Mouse (Mus musculus): Measurements from ENCODE around the gene Trim69. TPM values are rescaled to one million over a fixed set of nuclear protein-coding genes. Genes with fewer than 3 reads are reported as not detected.
"Not testable (repeated sequence)": the region's sequence is repeated elsewhere in the genome, so short reads cannot be mapped to it uniquely, and the experiment has no call there.

The Trim69 gene
- polyA plus RNA-seq, 1 experiment from 2014 or later, result not detected

DNA sequence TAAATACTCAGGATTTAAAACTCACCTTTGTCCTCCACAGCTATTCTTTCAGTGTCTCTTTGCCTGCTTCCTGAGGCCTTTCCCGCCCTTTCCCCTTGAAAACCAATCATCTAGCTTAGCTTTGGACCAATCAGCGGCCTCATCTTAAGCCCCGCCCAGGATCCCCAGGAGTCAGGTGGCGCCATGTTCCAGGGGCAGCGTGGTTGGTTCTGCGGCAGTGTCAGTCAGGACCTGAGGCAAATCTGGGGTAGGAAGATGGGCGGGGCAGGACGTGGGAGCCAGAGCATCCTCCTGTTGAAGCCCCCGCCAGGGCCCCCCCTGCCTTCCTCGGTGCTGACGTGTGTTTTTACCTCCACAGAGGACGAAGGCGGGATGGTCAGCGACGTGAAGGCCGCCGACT lies 25.6 kb downstream of the Trim69 start, which contains the start of the genes Patl2 and Terb2:
Patl2 (minus strand) TSS at position 84 of the 400 bp plus-strand sequence.
Terb2 (plus strand) TSS at position 167 of the 400 bp plus-strand sequence.
- Histone ChIP-seq H3K36me3 (no peaks in the 10 kb centered on the region), H3K27me3 (no peaks in the 10 kb centered on the region), H3K9ac (replicated peaks) (no peak within 1 kb of the TSS), H3K27ac (replicated peaks) (no peak within 1 kb of the TSS), H3K4me2 (replicated peaks) (no peak within 1 kb of the TSS), H3K9me3 (no peaks in the 10 kb centered on the region), H3K4me3 (no peak within 1 kb of the TSS), H3K4me1 (no peaks in the 10 kb centered on the region)
- ATAC-seq (replicated peaks), result no peak
- WGBS, result 81% methylated on average over 17 of the region's 17 CpGs

DNA sequence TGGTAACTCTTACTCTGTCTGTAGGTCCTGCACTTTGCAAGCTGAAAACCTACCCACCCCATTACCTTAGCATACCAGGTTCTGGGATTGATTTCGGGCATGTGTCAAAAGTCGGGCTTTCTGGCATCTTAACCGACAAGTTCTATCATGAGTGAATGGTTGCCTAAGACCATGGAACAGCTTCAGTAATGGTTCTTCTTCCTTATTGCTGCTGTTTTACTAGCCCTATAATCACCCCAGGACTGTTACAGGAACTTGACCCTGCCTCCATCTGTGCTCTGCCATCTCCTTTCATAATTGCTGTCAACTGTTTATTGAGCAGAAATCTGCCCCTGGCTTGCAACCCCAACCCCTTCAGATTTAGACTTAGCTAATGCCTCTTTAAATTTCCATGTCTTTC lies 26.3 kb downstream of the Trim69 start:
- Histone ChIP-seq H3K27ac (replicated peaks) (no peak overlapping the region), H3K4me1 (no peaks in the 10 kb centered on the region), H3K9me3 (no peaks in the 10 kb centered on the region), H3K36me3 (no peaks in the 10 kb centered on the region), H3K27me3 (no peaks in the 10 kb centered on the region), H3K4me2 (replicated peaks) (no peak overlapping the region), H3K9ac (replicated peaks) (no peak overlapping the region), H3K4me3 (no peak overlapping the region)
- ATAC-seq (replicated peaks), result no peak
- WGBS, result 97% methylated on average over 3 of the region's 3 CpGs

DNA sequence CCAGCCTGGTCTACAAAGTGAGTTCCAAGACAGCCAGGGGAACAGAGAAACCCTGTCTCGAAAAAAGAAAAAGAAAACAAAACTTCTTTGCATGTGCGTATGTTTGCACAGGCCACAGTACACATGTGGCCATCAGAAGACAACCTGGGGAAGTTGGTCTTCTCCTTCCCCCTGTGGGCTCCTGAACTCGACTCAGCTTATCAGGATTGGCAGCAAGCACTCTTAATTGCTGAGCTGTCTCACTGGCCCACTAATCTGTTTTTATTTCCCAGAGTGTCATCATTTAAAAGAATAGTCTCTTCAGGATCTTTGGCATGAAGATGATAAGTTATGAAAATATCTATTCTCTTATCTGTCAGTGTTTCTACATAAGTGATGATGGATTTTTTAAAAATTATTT lies 31.3 kb downstream of the Trim69 start:
- no peak overlapping the region for H3K4me3 ChIP-seq
- ATAC-seq (replicated peaks), result no peak
- no peaks in the 10 kb centered on the region for H3K36me3 ChIP-seq
- H3K4me1 ChIP-seq, result no peaks in the 10 kb centered on the region
- 86% methylated on average over 3 of the region's 3 CpGs for WGBS
- no peaks in the 10 kb centered on the region for H3K9me3 ChIP-seq
- H3K27ac ChIP-seq (replicated peaks), result no peak overlapping the region
- no peaks in the 10 kb centered on the region for H3K27me3 ChIP-seq
- H3K9ac ChIP-seq (replicated peaks), result no peak overlapping the region
- H3K4me2 ChIP-seq (replicated peaks), result no peak overlapping the region

DNA sequence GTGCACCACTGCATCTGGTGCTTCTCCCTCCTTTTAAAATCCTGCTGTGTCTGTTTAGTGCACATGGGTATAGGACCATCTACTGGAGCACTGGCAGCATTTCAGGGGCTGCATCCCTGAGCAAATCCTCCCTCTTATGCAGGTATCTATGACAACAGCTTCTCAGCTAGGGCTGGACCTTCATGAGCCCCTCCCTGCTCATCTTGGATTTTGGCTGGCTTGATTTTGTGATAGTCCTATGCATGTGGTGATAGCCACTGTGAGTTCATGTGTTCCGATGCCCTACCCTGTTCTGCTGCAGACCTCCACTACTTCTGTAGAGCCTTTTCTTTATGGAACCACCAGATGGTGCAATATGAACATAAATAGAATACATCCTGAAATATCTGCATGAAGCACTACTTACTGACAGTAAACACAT lies 34.0 kb downstream of the Trim69 start:
- Histone ChIP-seq H3K27me3 (no peaks in the 10 kb centered on the region), H3K27ac (replicated peaks) (no peak overlapping the region), H3K36me3 (no peaks in the 10 kb centered on the region), H3K4me3 (no peak overlapping the region), H3K9me3 (no peaks in the 10 kb centered on the region), H3K4me1 (no peaks in the 10 kb centered on the region), H3K4me2 (replicated peaks) (no peak overlapping the region), H3K9ac (replicated peaks) (no peak overlapping the region)
- ATAC-seq (replicated peaks), result peak; percentile 77; the same call in 1 of the 2 replicates
- WGBS, result 66% methylated on average over 1 of the region's 1 CpGs

DNA sequence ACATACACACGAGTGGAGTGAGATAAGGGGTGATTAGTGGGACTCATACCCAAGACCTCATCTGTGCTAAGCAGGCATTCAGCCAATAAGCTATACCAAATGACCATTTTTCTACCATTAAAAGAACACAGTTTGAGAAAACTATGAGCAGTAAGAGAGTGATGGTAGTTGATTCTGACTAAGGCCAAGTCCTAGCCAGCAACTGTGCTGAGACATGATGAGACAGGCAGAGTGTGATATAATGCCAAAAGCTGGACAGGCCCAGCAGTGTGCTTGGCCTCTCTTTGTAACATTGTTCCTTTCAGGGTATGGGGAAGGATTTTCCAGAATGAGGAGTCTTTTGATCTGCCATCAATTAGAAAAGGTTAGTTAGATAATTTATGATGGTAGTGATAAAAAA lies 41.0 kb downstream of the Trim69 start:
- Histone ChIP-seq H3K4me2 (replicated peaks) (no peak overlapping the region), H3K4me1 (no peaks in the 10 kb centered on the region), H3K9ac (replicated peaks) (no peak overlapping the region), H3K27me3 (no peaks in the 10 kb centered on the region), H3K36me3 (no peaks in the 10 kb centered on the region), H3K4me3 (no peak overlapping the region), H3K9me3 (no peaks in the 10 kb centered on the region), H3K27ac (replicated peaks) (no peak overlapping the region)
- ATAC-seq (replicated peaks), result no peak
- WGBS, result 84% methylated on average over 1 of the region's 1 CpGs

DNA sequence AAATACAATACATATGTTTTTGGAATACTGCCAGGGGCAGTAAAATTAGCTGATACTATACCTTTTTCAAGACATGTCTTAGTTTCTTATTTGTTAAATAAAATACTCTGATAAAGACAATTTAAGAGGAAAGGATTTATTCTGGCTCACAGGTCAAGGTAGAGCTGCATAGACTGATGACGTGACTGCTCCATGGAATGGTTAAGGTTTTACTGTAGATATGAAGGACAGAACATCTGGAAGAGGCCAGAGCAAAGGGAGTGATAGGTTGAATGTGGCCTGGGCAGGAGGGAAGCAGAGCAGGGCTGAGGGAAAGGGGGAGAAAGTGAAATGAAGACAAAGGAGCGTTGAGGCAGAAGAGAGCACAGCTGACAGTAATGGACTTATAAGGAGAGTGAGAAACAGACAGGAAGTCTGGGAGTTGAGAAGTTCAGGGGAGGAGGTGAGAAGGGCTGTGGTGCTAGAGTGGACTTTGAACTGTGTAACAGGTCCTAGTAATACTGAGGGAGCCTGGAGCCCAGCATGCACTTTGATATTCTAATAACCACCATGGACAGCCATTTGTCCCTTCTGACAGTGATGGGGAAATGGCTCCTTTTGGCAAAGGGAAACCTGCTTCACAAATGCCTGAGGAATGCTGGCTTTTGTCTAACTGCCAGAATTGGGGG lies 46.1 kb downstream of the Trim69 start:
- ATAC-seq (replicated peaks), result no peak
- H3K27me3 ChIP-seq, result no peaks in the 10 kb centered on the region

DNA sequence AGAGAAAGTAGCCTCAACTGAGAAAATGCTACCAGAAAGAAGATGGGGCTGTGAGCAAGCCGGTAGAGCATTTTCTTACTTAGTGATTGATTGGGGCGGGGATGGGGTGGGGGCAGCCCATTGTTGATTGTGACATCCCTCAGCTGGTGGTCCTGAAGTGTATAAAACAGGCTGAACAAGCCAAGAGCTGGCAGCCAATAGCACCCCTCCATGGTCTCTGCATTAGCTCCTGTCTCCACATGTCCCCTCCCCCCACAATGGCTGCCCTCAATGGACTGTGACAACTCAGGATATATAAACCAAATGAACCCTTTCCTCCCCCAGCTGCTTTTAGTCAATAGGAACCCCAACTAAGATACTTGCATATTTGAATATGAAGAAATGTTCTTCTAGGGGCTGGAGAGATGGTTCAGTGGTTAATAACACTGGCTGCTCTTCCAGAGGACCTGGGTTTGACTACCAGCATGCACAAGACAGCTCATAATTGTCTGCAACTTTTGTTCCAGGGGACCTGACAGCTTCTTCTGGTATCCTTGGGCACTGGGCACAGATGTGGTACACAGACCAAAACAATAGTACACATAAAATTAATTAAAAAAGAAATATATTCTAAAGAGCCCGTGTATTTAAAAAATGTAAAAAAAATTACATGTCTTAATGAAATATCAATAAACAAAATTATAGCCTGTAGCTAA lies 50.2 kb downstream of the Trim69 start:
- Histone ChIP-seq H3K9me3 (no peaks in the 10 kb centered on the region), H3K4me2 (replicated peaks) (no peak overlapping the region), H3K9ac (replicated peaks) (no peak overlapping the region), H3K4me1 (no peaks in the 10 kb centered on the region), H3K36me3 (no peaks in the 10 kb centered on the region), H3K27me3 (no peaks in the 10 kb centered on the region), H3K27ac (replicated peaks) (no peak overlapping the region), H3K4me3 (no peak overlapping the region)
- 59% methylated on average over 3 of the region's 3 CpGs for WGBS
- no peak for ATAC-seq (replicated peaks)

More for the DNA sequence above, 46.1 kb downstream of the Trim69 start:
- Histone ChIP-seq H3K9me3 (no peaks in the 10 kb centered on the region), H3K4me3 (no peak overlapping the region), H3K27ac (replicated peaks) (no peak overlapping the region), H3K9ac (replicated peaks) (no peak overlapping the region), H3K4me2 (replicated peaks) (no peak overlapping the region), H3K36me3 (no peaks in the 10 kb centered on the region), H3K4me1 (no peaks in the 10 kb centered on the region)
- WGBS, result 80% methylated on average over 2 of the region's 2 CpGs

DNA sequence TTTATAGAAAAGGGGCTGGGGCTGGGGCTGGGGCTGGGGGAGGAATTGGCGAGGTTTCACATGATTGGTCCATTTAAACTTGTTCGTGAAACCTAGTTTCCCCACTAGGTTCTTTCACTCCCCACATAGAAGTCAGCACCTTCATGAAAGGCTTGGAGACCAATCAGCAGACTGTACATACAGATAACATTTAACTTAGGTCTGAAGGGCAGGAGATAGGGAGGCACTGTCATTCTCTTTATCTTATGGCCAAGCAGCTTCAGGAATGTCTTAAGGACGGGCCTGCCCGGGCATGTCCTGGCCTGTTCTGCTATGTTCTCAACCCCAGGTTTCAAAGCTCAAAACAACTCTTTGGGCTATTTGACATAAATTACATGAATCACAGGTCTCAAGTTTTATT lies 56.6 kb downstream of the Trim69 start:
- not testable (repeated sequence) for H3K4me3 ChIP-seq; H3K4me1 ChIP-seq; H3K27ac ChIP-seq (replicated peaks); H3K36me3 ChIP-seq; H3K27me3 ChIP-seq; ATAC-seq (replicated peaks); H3K9me3 ChIP-seq; H3K9ac ChIP-seq (replicated peaks); H3K4me2 ChIP-seq (replicated peaks)
- 93% methylated on average over 4 of the region's 4 CpGs for WGBS

DNA sequence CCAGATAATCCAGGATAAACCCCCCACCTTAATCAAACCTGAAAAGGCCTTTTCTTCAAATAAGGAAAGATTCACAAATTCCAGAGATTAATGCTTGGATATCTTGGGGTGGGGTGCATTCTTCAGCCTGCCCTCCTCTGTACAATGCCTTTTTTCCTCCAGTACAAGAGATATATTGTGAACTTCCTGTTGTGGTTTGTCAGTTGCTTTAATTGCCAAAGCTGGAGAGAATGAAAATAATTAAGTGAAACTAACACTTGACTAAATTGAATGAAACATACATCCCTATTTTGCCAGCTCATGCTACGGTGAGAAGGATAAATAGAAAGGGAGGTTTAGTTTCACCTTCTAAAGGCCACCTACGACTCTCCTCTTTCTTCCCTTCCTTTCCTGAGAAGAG lies 57.7 kb downstream of the Trim69 start:
- WGBS, result 54% methylated on average over 2 of the region's 2 CpGs
- Histone ChIP-seq H3K27me3 (no peaks in the 10 kb centered on the region), H3K9ac (replicated peaks) (no peak overlapping the region), H3K4me2 (replicated peaks) (no peak overlapping the region), H3K9me3 (no peaks in the 10 kb centered on the region), H3K36me3 (no peaks in the 10 kb centered on the region), H3K4me3 (no peak overlapping the region), H3K4me1 (no peaks in the 10 kb centered on the region), H3K27ac (replicated peaks) (no peak overlapping the region)
- ATAC-seq (replicated peaks), result no peak

DNA sequence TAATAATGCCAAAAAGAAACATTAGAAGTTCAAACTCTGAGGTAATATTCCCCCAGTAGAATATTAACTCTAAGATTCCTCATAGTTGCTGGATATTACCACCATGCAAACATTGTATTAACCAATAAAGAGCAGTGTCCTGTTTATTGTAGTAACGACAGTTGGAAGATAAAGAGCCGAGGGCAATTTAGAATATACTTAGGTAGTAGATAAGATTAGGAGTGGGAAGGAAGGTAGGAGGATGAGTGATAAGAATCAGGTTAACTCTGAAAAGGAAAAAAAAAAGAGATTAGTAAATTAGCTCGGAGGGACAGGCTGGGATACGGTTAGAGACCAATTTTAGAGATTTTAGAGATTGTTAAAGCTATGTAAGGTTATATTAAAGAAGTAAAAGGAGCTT lies 60.9 kb downstream of the Trim69 start:
- H3K4me3 ChIP-seq, result no peak overlapping the region
- no peak for ATAC-seq (replicated peaks)
- H3K4me1 ChIP-seq, result no peaks in the 10 kb centered on the region
- H3K4me2 ChIP-seq (replicated peaks), result no peak overlapping the region
- no peak overlapping the region for H3K9ac ChIP-seq (replicated peaks)
- H3K36me3 ChIP-seq, result no peaks in the 10 kb centered on the region
- H3K27ac ChIP-seq (replicated peaks), result no peak overlapping the region
- H3K27me3 ChIP-seq, result no peaks in the 10 kb centered on the region
- 87% methylated on average over 4 of the region's 4 CpGs for WGBS
- H3K9me3 ChIP-seq, result no peaks in the 10 kb centered on the region

DNA sequence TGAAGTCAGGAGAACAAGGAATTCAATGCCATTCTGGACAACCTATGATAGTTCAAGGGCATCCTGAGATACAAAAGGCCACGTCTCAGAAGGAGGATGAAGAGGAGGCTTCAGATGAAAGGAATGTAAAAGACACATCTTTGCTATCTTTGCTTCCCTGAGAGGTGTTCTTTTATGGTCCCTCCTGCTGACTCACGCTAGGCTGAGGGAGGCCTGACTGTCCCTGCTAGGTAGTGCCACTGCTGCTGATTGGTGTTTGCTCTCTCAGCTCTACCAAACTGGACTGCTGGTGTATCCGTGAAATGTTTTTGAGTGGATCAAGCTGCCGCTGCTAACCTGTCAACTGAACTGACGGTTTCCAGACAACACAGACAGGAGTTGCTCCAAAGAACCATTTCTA lies 61.3 kb downstream of the Trim69 start:
- no peak overlapping the region for H3K9ac ChIP-seq (replicated peaks)
- 70% methylated on average over 5 of the region's 5 CpGs for WGBS
- H3K27me3 ChIP-seq, result no peaks in the 10 kb centered on the region
- no peak overlapping the region for H3K27ac ChIP-seq (replicated peaks)
- ATAC-seq (replicated peaks), result no peak
- no peaks in the 10 kb centered on the region for H3K9me3 ChIP-seq
- no peaks in the 10 kb centered on the region for H3K4me1 ChIP-seq
- H3K4me2 ChIP-seq (replicated peaks), result no peak overlapping the region
- no peaks in the 10 kb centered on the region for H3K36me3 ChIP-seq
- no peak overlapping the region for H3K4me3 ChIP-seq

DNA sequence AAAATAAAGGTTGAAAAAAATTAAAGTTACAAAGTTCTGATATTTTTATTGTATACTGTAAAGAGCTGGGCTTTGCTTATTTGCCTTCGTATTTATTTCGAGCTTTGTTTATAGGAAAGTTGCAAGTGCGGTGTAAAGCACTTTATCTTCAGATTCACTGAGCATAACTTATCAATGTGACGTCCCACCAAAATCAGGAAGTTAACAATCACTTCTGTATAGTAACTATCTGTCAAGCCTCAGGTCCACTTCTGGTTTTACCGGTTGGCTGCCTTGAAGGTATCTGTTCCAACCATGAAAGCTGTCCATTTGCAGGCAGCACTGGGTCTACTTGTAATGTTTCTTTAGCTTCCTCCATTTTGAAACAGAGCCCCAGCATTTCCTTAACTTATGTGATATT lies 61.8 kb downstream of the Trim69 start:
- no peak overlapping the region for H3K4me3 ChIP-seq
- WGBS, result 92% methylated on average over 5 of the region's 5 CpGs
- H3K9ac ChIP-seq (replicated peaks), result no peak overlapping the region
- ATAC-seq (replicated peaks), result no peak
- no peaks in the 10 kb centered on the region for H3K36me3 ChIP-seq
- no peak overlapping the region for H3K4me2 ChIP-seq (replicated peaks)
- no peak overlapping the region for H3K27ac ChIP-seq (replicated peaks)
- H3K9me3 ChIP-seq, result no peaks in the 10 kb centered on the region
- H3K4me1 ChIP-seq, result no peaks in the 10 kb centered on the region
- H3K27me3 ChIP-seq, result no peaks in the 10 kb centered on the region

DNA sequence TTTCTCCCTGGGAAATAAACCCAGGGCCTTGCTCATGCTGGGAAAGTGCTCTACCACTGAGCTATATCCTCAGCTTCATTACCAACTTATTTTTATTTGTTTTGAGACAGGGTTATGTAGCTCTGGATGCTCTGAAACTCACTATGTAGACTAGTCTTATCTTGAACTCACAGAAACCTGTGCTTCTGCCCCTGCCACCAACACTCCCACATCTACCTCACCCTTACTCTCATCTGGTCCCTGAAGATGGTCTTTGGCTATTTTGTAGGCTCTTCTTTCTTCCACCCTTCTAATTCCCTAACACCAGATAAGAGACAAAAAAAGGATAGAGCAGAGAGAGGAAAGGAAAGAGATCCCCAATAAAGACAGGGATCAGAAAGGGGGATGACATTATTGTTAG lies 63.2 kb downstream of the Trim69 start:
- Histone ChIP-seq H3K4me1 (no peaks in the 10 kb centered on the region), H3K4me2 (replicated peaks) (no peak overlapping the region), H3K4me3 (no peak overlapping the region), H3K9ac (replicated peaks) (no peak overlapping the region), H3K27me3 (no peaks in the 10 kb centered on the region), H3K9me3 (no peaks in the 10 kb centered on the region), H3K27ac (replicated peaks) (no peak overlapping the region), H3K36me3 (no peaks in the 10 kb centered on the region)
- ATAC-seq (replicated peaks), result no peak

All from forebrain, embryonic 15.5 days (tissue).